ENCODE assay signal across 8 mouse cellular contexts in the genomic region with DNA sequence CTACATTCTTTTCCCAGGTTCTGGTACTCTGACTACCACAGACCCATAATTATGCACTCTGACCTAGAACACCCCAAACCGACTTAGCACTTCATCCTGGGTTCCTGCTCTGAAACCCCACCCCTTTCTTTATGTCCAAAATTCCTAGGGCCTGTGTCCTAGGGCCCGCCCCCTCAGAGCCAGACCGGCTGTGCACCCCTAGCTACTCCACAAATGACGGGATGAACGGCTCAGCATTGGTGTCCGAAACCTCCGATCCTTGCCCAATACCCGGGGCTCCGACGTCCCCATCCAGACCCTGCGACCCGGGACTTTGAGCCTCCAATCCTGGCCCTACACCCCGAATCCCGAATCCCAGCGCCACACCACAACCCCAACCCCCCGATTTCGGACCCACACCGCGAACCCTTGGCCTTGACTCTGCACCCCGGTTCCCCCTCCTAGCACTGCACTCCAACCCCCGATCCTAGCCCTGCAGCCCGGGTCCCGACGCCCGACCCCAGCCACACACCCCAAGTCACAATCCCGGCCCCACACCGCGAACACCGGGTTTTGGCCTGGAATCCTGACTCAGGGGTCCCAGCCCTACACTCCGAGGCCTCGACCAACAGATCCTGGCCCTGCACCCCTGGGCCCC. TPM values are rescaled to one million over a fixed set of nuclear protein-coding genes. Genes with fewer than 3 reads are reported as not detected.
A peak's percentile ranks its signal among the peaks of the same experiment; 100 is the strongest.
DNase-seq lines count a peak whose midpoint lies in the region; ATAC-seq lines count a peak whose summit lies in the region.

No protein-coding gene starts in this region.

- H3K9ac ChIP-seq in midbrain, embryonic 15.5 days = peak overlapping the region; percentile 95

- 2% methylated on average over 31 of the region's 31 CpGs for WGBS in forebrain, embryonic 10.5 days
- WGBS in midbrain, embryonic 15.5 days = 2% methylated on average over 31 of the region's 31 CpGs

- peak overlapping the region; percentile 93 for H3K27ac ChIP-seq in forebrain, embryonic 10.5 days
- peak overlapping the region; percentile 81 for H3K27ac ChIP-seq in midbrain, embryonic 15.5 days

- ATAC-seq in midbrain, embryonic 15.5 days (replicated peaks) = peak; percentile 31

- peaks cover 31% of the 10 kb centered on the region for H3K4me1 ChIP-seq in forebrain, embryonic 10.5 days
- H3K4me1 ChIP-seq in midbrain, embryonic 15.5 days = peaks cover 26% of the 10 kb centered on the region

- peak overlapping the region; percentile 94 for H3K4me3 ChIP-seq in forebrain, embryonic 10.5 days
- H3K4me3 ChIP-seq in midbrain, embryonic 15.5 days = peak overlapping the region; percentile 96

- peak; percentile 4 for DNase-seq in gastrocnemius, adult 18-20 months (ENCODE audit: low spot score)
- DNase-seq in gastrocnemius, adult 8-10 months (ENCODE audit: low spot score in 2 of 2) = no peak
- DNase-seq in ES-CJ7 (ENCODE audit: low read depth, low spot score) = peak; percentile 40
- no peak for DNase-seq in forebrain, embryonic 10.5 days (ENCODE audit: extremely low spot score, low spot score)
- peak; percentile 19 for DNase-seq in kidney, postnatal 14 days
- no peak for DNase-seq in spleen, postnatal 10 days (ENCODE audit: low spot score in 2 of 2)
- DNase-seq in T-cell, adult 2 months (ENCODE audit: low spot score) = no peak

- no peaks in the 10 kb centered on the region for H3K27me3 ChIP-seq in forebrain, embryonic 10.5 days (ENCODE audit: poor library complexity, severe bottlenecking)
- H3K27me3 ChIP-seq in midbrain, embryonic 15.5 days (replicated peaks) = no peaks in the 10 kb centered on the region

- peak overlapping the region; percentile 92 for H3K4me2 ChIP-seq in midbrain, embryonic 15.5 days

- H3K36me3 ChIP-seq in forebrain, embryonic 10.5 days (replicated peaks) = peaks cover 29% of the 10 kb centered on the region
- H3K36me3 ChIP-seq in midbrain, embryonic 15.5 days (replicated peaks) = 0 out of 2 replicates have a peak, but pooled peaks cover 7% of the 10 kb centered on the region

- H3K9me3 ChIP-seq in forebrain, embryonic 10.5 days = no peaks in the 10 kb centered on the region
- H3K9me3 ChIP-seq in midbrain, embryonic 15.5 days = no peaks in the 10 kb centered on the region

RNA-seq across cellular contexts. Expression of a gene that starts 0.8 kb away (rescaled TPM):
- total RNA-seq in gastrocnemius, adult 18-20 months (2021) = 10 to 100 TPM; 17.9 to 21.6 TPM
- 10 to 100 TPM; 16.6 to 19.3 (median 17.9) TPM for total RNA-seq in gastrocnemius, adult 8-10 months (2022)
- 192 and 204 TPM in 2 replicates for polyA plus RNA-seq in forebrain, embryonic 10.5 days (2016; fragmentation: Nextera tagmentation; extraction: Ambion mirVana)
- polyA plus RNA-seq in midbrain, embryonic 15.5 days (2015; fragmentation: Nextera tagmentation; extraction: Ambion mirVana) = 189 and 191 TPM in 2 replicates

Comparison
In these comparisons a context has a peak if more than half of its experiments do, and no peak if none do; other contexts are left out.
1. DNase-seq: peak in gastrocnemius, adult 18-20 months (single experiment), ES-CJ7 (single experiment) and kidney, postnatal 14 days (single experiment); none in gastrocnemius, adult 8-10 months (0 of 2), forebrain, embryonic 10.5 days (single experiment), spleen, postnatal 10 days (0 of 2) and T-cell, adult 2 months (single experiment).